Mouse (Mus musculus) kidney, adult 2 months (tissue): Measurements from ENCODE around the gene Stag1. TPM values are rescaled to one million over a fixed set of nuclear protein-coding genes. Genes with fewer than 3 reads are reported as not detected.

Source experiments
- DNase-seq: peaks from one replicate; pipeline ENCODE4 v3.0.0; 2021
- H3K27ac ChIP-seq: fragments of 200-500 bp; 2 replicates; pipeline ENCODE4 v1.5.1; 2012; ENCODE audit warnings: low read depth, low read length, control low read depth, inconsistent platforms; ENCODE audit not compliant: insufficient read depth
- H3K27me3 ChIP-seq: fragments of 200-500 bp; replicated peaks from 2 replicates; pipeline ENCODE4 v1.6.1; 2012; ENCODE audit warnings: mild to moderate bottlenecking, moderate library complexity, low read length, inconsistent platforms; ENCODE audit not compliant: control insufficient read depth, insufficient read depth
- H3K36me3 ChIP-seq: fragments of 200-500 bp; 2 replicates; pipeline ENCODE4 v1.6.1; 2012; ENCODE audit warnings: mild to moderate bottlenecking, moderate library complexity, low read length, inconsistent platforms; ENCODE audit not compliant: control insufficient read depth, insufficient read depth
- H3K4me1 ChIP-seq: fragments of 200-500 bp; 2 replicates; pipeline ENCODE4 v1.6.1; 2011; ENCODE audit warnings: low read length; ENCODE audit not compliant: control insufficient read depth, insufficient read depth
- H3K4me3 ChIP-seq: fragments of 200-500 bp; 2 replicates; pipeline ENCODE4 v1.5.1; 2011; ENCODE audit warnings: mild to moderate bottlenecking, low read depth, low read length, control low read depth; ENCODE audit not compliant: insufficient read depth
- CTCF ChIP-seq: fragments of 200-500 bp; conservative IDR thresholded peaks from 2 replicates; pipeline ENCODE4 v1.5.1; 2011; ENCODE audit warnings: low read depth, mild to moderate bottlenecking, control low read depth, low read length, moderate library complexity, mixed read lengths; ENCODE audit not compliant: insufficient read depth, insufficient read length
- POLR2A ChIP-seq: fragments of 200-500 bp; IDR thresholded peaks from one replicate; pipeline ENCODE4 v1.6.1; 2011; ENCODE audit warnings: low read depth, low read length, control low read depth
- WGBS: fragments of 180-500 bp; shearing (Covaris S2); methylation state at CpG from one replicate; pipeline ENCODE4 v1.1.7; 2018; 5-methylcytosine and 5-hydroxymethylcytosine counted together
- polyA plus RNA-seq: library from polyadenylated mRNA; depleted of rRNA; stranded (reverse); fragments of >200 nt; gene quantifications from 2 replicates; pipeline ENCODE4 v1.2.3, GENCODE M21; 2012

The Stag1 gene
- polyA plus RNA-seq, 1 experiment, result 5.1 TPM

DNA sequence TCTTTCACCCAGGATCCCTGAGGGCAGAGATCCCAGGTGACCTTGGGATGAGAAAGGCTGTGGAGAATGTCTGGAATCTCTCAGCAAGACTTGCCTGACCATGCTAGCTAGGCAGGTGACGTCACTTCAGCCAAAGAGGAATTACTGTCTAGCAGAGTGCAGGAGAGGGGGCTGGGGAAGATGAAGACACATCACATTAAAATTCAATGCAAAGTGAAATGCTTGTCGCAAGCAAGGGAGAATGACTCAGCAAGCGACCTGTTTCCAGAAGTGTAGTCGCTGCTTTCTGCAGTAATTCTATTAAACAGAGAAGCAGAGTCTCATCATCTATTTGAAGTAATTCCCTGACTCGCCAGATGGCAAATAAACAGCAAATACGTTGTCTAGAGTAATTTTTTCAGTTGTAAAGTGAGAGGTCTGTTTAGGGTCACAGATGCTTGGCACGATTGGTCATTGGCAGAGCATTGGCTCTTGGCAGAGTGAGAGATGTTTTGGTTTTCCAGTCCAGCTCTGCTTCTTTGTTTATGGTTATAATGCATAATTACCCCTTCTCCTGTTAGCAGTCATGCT is 8.5 kb downstream of the Stag1 start:
- H3K4me3 ChIP-seq, result no peak overlapping the region
- WGBS, result 48% methylated on average over 7 of the region's 7 CpGs
- TF ChIP-seq CTCF, result no peak
- TF ChIP-seq POLR2A, result no peak
- DNase-seq, result peak; percentile 38
- no peaks in the 10 kb centered on the region for H3K27me3 ChIP-seq
- H3K4me1 ChIP-seq, result no peaks in the 10 kb centered on the region; the same call in 1 of the 2 replicates
- H3K27ac ChIP-seq, result no peak overlapping the region
- H3K36me3 ChIP-seq, result no peaks in the 10 kb centered on the region

DNA sequence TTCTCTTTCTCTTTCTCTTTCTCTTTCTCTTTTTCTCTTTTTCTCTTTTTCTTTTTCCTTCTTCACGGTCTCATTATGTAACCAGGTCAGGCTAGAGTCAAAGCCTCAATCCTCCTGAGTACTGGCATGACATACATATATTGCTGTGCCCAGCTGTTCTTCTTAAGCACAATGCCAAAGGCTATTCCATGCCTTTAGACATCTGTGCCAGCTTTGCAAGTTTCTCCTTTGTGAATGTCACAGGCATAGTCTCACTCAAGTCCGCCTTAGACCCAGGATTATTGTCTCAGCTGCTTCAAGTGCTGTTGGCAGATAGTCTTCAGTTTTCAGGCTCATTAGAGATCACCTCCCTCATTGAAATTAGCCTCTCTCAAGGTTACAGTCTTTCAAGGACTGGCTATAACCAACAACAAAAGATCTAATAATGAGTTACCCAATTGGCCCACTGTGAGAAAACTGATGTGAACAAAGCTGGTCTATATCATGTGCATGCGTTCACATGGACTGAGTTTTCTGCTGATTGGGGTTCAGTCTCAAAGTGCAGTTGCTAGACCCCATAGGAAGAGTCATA is 16.0 kb downstream of the Stag1 start:
- 88% methylated on average over 3 of the region's 3 CpGs for WGBS

DNA sequence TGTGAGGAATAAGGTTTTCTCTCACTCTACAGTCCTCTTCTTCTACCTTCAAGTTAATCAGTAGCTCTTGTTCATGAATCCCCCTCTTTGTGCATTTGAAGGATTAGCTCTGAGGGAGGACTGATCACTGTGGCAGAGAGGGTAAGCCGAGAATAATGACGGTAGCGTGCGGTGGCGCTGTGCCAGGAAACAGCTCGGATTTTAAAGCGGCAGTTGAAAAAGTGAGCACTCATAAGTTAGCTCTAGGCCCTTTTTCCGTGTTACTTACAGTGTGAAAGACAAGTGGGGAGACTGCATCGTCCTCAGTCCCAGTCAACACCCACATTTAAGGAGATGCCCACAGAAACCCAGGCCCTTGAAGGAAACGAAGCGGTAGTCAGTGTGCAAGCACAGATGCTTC is 19.3 kb downstream of the Stag1 start:
- Histone ChIP-seq H3K27ac (no peak overlapping the region), H3K4me3 (no peak overlapping the region), H3K36me3 (no peaks in the 10 kb centered on the region), H3K27me3 (no peaks in the 10 kb centered on the region), H3K4me1 (no peaks in the 10 kb centered on the region)
- no peak for TF ChIP-seq CTCF
- no peak for TF ChIP-seq POLR2A
- WGBS, result 26% methylated on average over 11 of the region's 11 CpGs
- peak; percentile 40 for DNase-seq

More for the DNA sequence above, 16.0 kb downstream of the Stag1 start:
- Histone ChIP-seq H3K4me3 (no peak overlapping the region), H3K4me1 (no peaks in the 10 kb centered on the region), H3K27me3 (no peaks in the 10 kb centered on the region), H3K27ac (no peak overlapping the region), H3K36me3 (no peaks in the 10 kb centered on the region)
- DNase-seq, result no peak
- TF ChIP-seq CTCF (no peak), POLR2A (no peak)

DNA sequence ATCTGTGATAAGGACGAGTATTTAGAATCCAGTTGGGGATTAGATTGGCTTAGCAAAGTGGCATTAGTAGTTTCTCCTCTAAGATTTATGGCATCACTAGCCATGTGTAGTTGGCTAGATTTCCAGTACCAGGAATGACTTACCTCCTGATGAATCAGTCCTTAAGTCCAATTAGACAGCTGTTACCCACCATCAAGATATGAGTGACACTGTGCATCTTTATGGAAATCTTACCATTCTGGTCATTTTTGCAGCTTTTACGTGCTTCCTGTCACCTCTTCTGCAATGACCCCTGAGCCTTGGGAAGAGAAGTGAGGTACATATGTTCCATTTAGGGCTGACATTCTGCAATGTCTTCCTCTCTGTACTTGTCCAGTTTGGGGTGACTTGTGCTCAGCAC is 28.7 kb downstream of the Stag1 start:
- H3K36me3 ChIP-seq, result no peaks in the 10 kb centered on the region
- H3K4me1 ChIP-seq, result no peaks in the 10 kb centered on the region
- no peak for DNase-seq
- no peak overlapping the region for H3K4me3 ChIP-seq
- no peak overlapping the region for H3K27ac ChIP-seq
- H3K27me3 ChIP-seq, result no peaks in the 10 kb centered on the region
- TF ChIP-seq CTCF (no peak), POLR2A (no peak)
- 73% methylated on average over 2 of the region's 2 CpGs for WGBS

DNA sequence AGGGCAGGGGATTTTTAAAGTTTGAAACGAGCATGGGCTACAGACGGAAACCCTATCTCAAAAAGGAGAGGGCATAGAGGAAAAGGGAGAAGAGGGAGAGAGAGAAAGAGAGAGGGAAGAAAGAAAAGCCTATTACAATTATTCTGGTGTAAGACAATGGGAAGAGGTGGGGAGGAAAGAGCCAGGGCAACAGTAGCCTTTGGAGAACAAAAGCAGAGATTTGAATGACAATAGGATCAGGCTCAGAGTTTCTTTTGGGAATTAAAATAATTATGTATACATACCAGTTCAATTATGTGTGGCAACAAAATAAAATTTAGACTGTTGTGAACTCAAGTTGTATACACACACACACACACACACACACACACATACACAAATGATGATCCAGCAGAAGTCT is 43.2 kb downstream of the Stag1 start:
- WGBS, result 95% methylated on average over 2 of the region's 2 CpGs
- H3K27ac ChIP-seq, result no peak overlapping the region
- H3K4me3 ChIP-seq, result no peak overlapping the region
- DNase-seq, result no peak
- no peaks in the 10 kb centered on the region for H3K36me3 ChIP-seq
- TF ChIP-seq POLR2A, result no peak
- no peak for TF ChIP-seq CTCF
- H3K4me1 ChIP-seq, result peaks cover 3% of the 10 kb centered on the region; the same call in 1 of the 2 replicates
- H3K27me3 ChIP-seq, result no peaks in the 10 kb centered on the region

DNA sequence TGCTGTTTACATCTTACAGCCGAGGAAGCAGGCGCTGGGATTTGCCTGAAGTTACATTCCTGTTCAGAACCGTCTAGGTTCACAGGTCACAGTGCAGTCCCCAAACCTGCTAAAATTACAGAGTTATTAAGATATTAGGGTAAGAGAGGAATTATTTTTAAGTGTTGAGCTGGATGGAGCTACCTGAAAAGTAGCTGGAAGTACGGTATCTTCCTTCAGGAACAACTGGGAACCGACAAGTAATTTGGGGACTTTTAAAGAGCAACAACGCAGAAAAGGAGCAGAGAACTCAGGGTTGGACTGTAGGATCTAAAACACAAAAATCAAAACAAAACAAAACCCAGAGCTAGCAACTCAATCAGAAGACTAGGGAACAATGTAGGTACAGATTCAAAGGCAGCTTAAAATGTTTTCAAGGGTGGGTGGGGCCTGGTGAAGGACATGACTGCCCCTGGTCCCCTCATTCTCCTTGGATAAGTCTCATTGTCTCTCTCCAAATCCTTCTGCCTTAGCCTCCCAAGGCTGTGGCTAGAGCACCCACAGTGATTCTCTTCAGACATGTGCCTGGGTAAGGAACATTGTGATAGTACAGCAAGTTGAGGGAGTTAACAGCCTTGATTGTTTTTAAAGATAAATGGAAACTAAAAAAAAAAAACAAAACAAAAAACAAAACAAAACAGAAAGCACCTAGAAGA is 43.9 kb downstream of the Stag1 start:
- no peaks in the 10 kb centered on the region for H3K36me3 ChIP-seq
- no peak for DNase-seq
- H3K27ac ChIP-seq, result peak overlapping the region; percentile 84
- 59% methylated on average over 6 of the region's 6 CpGs for WGBS
- H3K4me1 ChIP-seq, result peaks cover 3% of the 10 kb centered on the region; the same call in 1 of the 2 replicates
- no peaks in the 10 kb centered on the region for H3K27me3 ChIP-seq
- no peak overlapping the region for H3K4me3 ChIP-seq
- TF ChIP-seq CTCF (no peak), POLR2A (no peak)

DNA sequence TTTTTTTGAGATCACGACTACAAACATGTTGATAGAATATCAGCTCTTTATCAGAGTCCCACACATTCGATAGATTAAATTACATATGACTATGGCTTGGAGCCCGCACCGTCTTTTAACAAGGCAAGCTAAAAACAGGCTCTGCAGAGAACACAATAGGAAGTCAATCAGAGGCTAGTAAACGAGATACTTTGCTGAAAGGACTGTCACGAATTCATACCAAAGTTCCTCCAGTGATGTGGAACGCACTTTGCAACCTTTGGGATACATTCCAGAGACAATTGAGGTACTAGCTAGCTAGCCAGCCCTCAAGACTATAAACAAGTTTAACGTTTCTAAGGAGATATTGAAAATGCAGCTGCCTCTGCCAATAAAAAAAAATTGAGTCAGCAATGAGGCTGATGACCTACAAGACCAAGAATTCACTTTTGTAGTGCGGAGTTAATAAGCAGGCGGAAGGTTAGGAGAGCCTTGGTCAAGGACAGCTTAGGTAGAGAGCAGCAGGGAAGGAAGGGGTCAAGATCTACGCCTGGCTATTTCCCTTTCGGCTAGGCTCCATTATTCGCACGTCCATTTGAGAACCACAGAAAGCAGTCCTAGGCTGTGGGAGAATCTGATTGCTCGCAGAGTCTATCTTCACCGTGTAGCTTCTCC is 44.7 kb downstream of the Stag1 start:
- no peaks in the 10 kb centered on the region for H3K36me3 ChIP-seq
- H3K27ac ChIP-seq, result peak overlapping the region; percentile 84
- H3K27me3 ChIP-seq, result no peaks in the 10 kb centered on the region
- no peak for TF ChIP-seq POLR2A
- no peak for TF ChIP-seq CTCF
- DNase-seq, result peak; percentile 86
- peaks cover 4% of the 10 kb centered on the region; the same call in 1 of the 2 replicates for H3K4me1 ChIP-seq
- H3K4me3 ChIP-seq, result peak overlapping the region; percentile 49
- 1% methylated on average over 16 of the region's 16 CpGs for WGBS
